Mouse (Mus musculus) forebrain, embryonic 13.5 days (tissue): Measurements from ENCODE around the gene Plxnb1. TPM values are rescaled to one million over a fixed set of nuclear protein-coding genes. Genes with fewer than 3 reads are reported as not detected.

Source experiments
- ATAC-seq: fragments of 200-750 bp; cut with Nextera tagmentation; 2 replicates; pipeline ENCODE4 v1.8.0; 2017
- H3K27ac ChIP-seq: fragments of 300-500 bp; sonication (generic); 2 replicates; pipeline ENCODE4 v1.5.1; 2015; ENCODE audit warnings: inconsistent platforms, mild to moderate bottlenecking, moderate library complexity
- H3K27me3 ChIP-seq: fragments of 300-500 bp; sonication (generic); 2 replicates; pipeline ENCODE4 v1.6.1; 2015; ENCODE audit warnings: mild to moderate bottlenecking, inconsistent platforms
- H3K36me3 ChIP-seq: fragments of 300-500 bp; sonication (generic); 2 replicates; pipeline ENCODE4 v1.6.1; 2015; ENCODE audit warnings: mild to moderate bottlenecking, inconsistent platforms; ENCODE audit not compliant: poor library complexity, severe bottlenecking
- H3K4me1 ChIP-seq: fragments of 300-500 bp; sonication (generic); 2 replicates; pipeline ENCODE4 v1.6.1; 2015; ENCODE audit warnings: inconsistent platforms
- H3K4me2 ChIP-seq: fragments of 300-500 bp; sonication (generic); 2 replicates; pipeline ENCODE4 v1.6.1; 2015; ENCODE audit warnings: inconsistent platforms, mild to moderate bottlenecking, moderate library complexity
- H3K4me3 ChIP-seq: fragments of 300-500 bp; sonication (generic); 2 replicates; pipeline ENCODE4 v1.5.1; 2015; ENCODE audit warnings: mild to moderate bottlenecking, inconsistent platforms
- H3K9ac ChIP-seq: fragments of 300-500 bp; sonication (generic); 2 replicates; pipeline ENCODE4 v1.6.1; 2015; ENCODE audit warnings: mild to moderate bottlenecking, inconsistent platforms
- H3K9me3 ChIP-seq: fragments of 300-500 bp; sonication (generic); replicated peaks from 2 replicates; pipeline ENCODE4 v1.6.1; 2016; ENCODE audit warnings: inconsistent platforms
- WGBS: fragments of 180-500 bp; shearing (Covaris S2); methylation state at CpG from one replicate; pipeline ENCODE4 v1.1.7; 2015; 5-methylcytosine and 5-hydroxymethylcytosine counted together
- polyA plus RNA-seq: library from polyadenylated mRNA; unstranded; fragments of >200 nt; fragmentation: Nextera tagmentation; extraction: Ambion mirVana; gene quantifications from 2 replicates; pipeline ENCODE4 v1.2.1, GENCODE M21; 2015

The Plxnb1 gene
- polyA plus RNA-seq, 1 experiment from 2014 or later, result 22.4 TPM

GRCm38 (mm10) chr9:109096856-109097255 lies 1.7 kb downstream of the Plxnb1 start:
- Histone ChIP-seq H3K4me3 (peak overlapping the region; percentile 75), H3K4me2 (peak overlapping the region; percentile 98), H3K27me3 (no peaks in the 10 kb centered on the region), H3K9me3 (no peaks in the 10 kb centered on the region), H3K27ac (peak overlapping the region; percentile 100), H3K9ac (peak overlapping the region; percentile 97), H3K36me3 (peaks cover 42% of the 10 kb centered on the region), H3K4me1 (peaks cover 57% of the 10 kb centered on the region)
- ATAC-seq, result no peak
- 9% methylated on average over 6 of the region's 6 CpGs for WGBS

- no peaks in the 10 kb centered on the region for H3K9me3 ChIP-seq
- H3K36me3 ChIP-seq, result peaks cover 43% of the 10 kb centered on the region
- H3K27me3 ChIP-seq, result no peaks in the 10 kb centered on the region
- peak overlapping the region; percentile 98 for H3K4me2 ChIP-seq
- ATAC-seq, result no peak
- H3K27ac ChIP-seq, result peak overlapping the region; percentile 100
- H3K4me3 ChIP-seq, result peak overlapping the region; percentile 75
- H3K4me1 ChIP-seq, result peaks cover 57% of the 10 kb centered on the region
- WGBS, result 6% methylated on average over 6 of the region's 6 CpGs
- peak overlapping the region; percentile 97 for H3K9ac ChIP-seq
Observed at GRCm38 (mm10) chr9:109097291-109097690, 2.1 kb downstream of the Plxnb1 start.

- peak overlapping the region; percentile 97 for H3K9ac ChIP-seq
- WGBS, result 53% methylated on average over 5 of the region's 5 CpGs
- H3K4me1 ChIP-seq, result peaks cover 57% of the 10 kb centered on the region
- H3K4me2 ChIP-seq, result peak overlapping the region; percentile 98
- peak overlapping the region; percentile 100 for H3K27ac ChIP-seq
- H3K9me3 ChIP-seq, result no peaks in the 10 kb centered on the region
- H3K27me3 ChIP-seq, result no peaks in the 10 kb centered on the region
- H3K36me3 ChIP-seq, result peaks cover 45% of the 10 kb centered on the region
- H3K4me3 ChIP-seq, result peak overlapping the region; percentile 75
- ATAC-seq, result no peak
Observed at GRCm38 (mm10) chr9:109097831-109098230, 2.6 kb downstream of the Plxnb1 start.

- Histone ChIP-seq H3K4me2 (peak overlapping the region; percentile 98), H3K36me3 (peaks cover 47% of the 10 kb centered on the region), H3K9ac (peak overlapping the region; percentile 97), H3K9me3 (no peaks in the 10 kb centered on the region), H3K4me3 (peak overlapping the region; percentile 75), H3K4me1 (peaks cover 53% of the 10 kb centered on the region), H3K27me3 (no peaks in the 10 kb centered on the region), H3K27ac (peak overlapping the region; percentile 100)
- 85% methylated on average over 8 of the region's 8 CpGs for WGBS
- no peak for ATAC-seq
Observed at GRCm38 (mm10) chr9:109098366-109098765, 3.2 kb downstream of the Plxnb1 start.

- WGBS, result 58% methylated on average over 6 of the region's 6 CpGs
- Histone ChIP-seq H3K4me3 (peak overlapping the region; percentile 75), H3K36me3 (peaks cover 53% of the 10 kb centered on the region), H3K27ac (peak overlapping the region; percentile 100; the same call in 1 of the 2 replicates), H3K4me1 (peaks cover 48% of the 10 kb centered on the region), H3K9ac (peak overlapping the region; percentile 97), H3K4me2 (peak overlapping the region; percentile 98), H3K27me3 (no peaks in the 10 kb centered on the region), H3K9me3 (no peaks in the 10 kb centered on the region)
- ATAC-seq, result no peak
Observed at GRCm38 (mm10) chr9:109098969-109099368, 3.8 kb downstream of the Plxnb1 start.

- 89% methylated on average over 20 of the region's 20 CpGs for WGBS
- H3K4me2 ChIP-seq, result no peak overlapping the region
- H3K36me3 ChIP-seq, result peaks cover 68% of the 10 kb centered on the region
Observed at GRCm38 (mm10) chr9:109100307-109100928, 5.2 kb downstream of the Plxnb1 start.

GRCm38 (mm10) chr9:109101933-109102445 lies 6.8 kb downstream of the Plxnb1 start:
- H3K36me3 ChIP-seq, result peaks cover 83% of the 10 kb centered on the region
- ATAC-seq, result no peak

More at GRCm38 (mm10) chr9:109100307-109100928, 5.2 kb downstream of the Plxnb1 start:
- no peak overlapping the region for H3K4me3 ChIP-seq
- peaks cover 54% of the 10 kb centered on the region for H3K4me1 ChIP-seq
- no peak overlapping the region for H3K27ac ChIP-seq
- no peak overlapping the region for H3K9ac ChIP-seq
- no peak for ATAC-seq
- H3K9me3 ChIP-seq, result no peaks in the 10 kb centered on the region
- no peaks in the 10 kb centered on the region for H3K27me3 ChIP-seq

GRCm38 (mm10) chr9:109102541-109102940 lies 7.4 kb downstream of the Plxnb1 start:
- H3K36me3 ChIP-seq, result peaks cover 89% of the 10 kb centered on the region
- peaks cover 43% of the 10 kb centered on the region for H3K4me1 ChIP-seq
- WGBS, result 92% methylated on average over 3 of the region's 3 CpGs
- no peak overlapping the region for H3K27ac ChIP-seq
- H3K4me3 ChIP-seq, result no peak overlapping the region
- ATAC-seq, result no peak
- H3K9me3 ChIP-seq, result no peaks in the 10 kb centered on the region
- H3K27me3 ChIP-seq, result no peaks in the 10 kb centered on the region
- no peak overlapping the region for H3K4me2 ChIP-seq
- peak overlapping the region; percentile 34; the same call in 1 of the 2 replicates for H3K9ac ChIP-seq

More at GRCm38 (mm10) chr9:109101933-109102445, 6.8 kb downstream of the Plxnb1 start:
- Histone ChIP-seq H3K27ac (no peak overlapping the region), H3K4me3 (no peak overlapping the region), H3K4me1 (peaks cover 48% of the 10 kb centered on the region), H3K9ac (no peak overlapping the region), H3K4me2 (no peak overlapping the region), H3K9me3 (no peaks in the 10 kb centered on the region), H3K27me3 (no peaks in the 10 kb centered on the region)
- 98% methylated on average over 5 of the region's 5 CpGs for WGBS

GRCm38 (mm10) chr9:109103250-109103649 lies 8.1 kb downstream of the Plxnb1 start:
- Histone ChIP-seq H3K9ac (no peak overlapping the region), H3K4me1 (peaks cover 36% of the 10 kb centered on the region), H3K27me3 (no peaks in the 10 kb centered on the region), H3K36me3 (peaks cover 96% of the 10 kb centered on the region), H3K4me3 (no peak overlapping the region), H3K27ac (no peak overlapping the region), H3K4me2 (no peak overlapping the region), H3K9me3 (no peaks in the 10 kb centered on the region)
- ATAC-seq, result no peak
- WGBS, result 80% methylated on average over 7 of the region's 7 CpGs

- Histone ChIP-seq H3K27ac (no peak overlapping the region; the same call in 1 of the 2 replicates), H3K36me3 (peaks cover 100% of the 10 kb centered on the region)
- 89% methylated on average over 9 of the region's 9 CpGs for WGBS
Observed at GRCm38 (mm10) chr9:109104083-109104482, 8.9 kb downstream of the Plxnb1 start.

GRCm38 (mm10) chr9:109105011-109105410 lies 9.8 kb downstream of the Plxnb1 start:
- no peak overlapping the region; the same call in 1 of the 2 replicates for H3K9ac ChIP-seq
- ATAC-seq, result no peak
- H3K36me3 ChIP-seq, result peaks cover 100% of the 10 kb centered on the region
- no peak overlapping the region for H3K4me3 ChIP-seq
- no peaks in the 10 kb centered on the region for H3K27me3 ChIP-seq
- H3K27ac ChIP-seq, result 0 out of 2 replicates have a peak overlapping the region, but pooled peaks have one; percentile 3
- no peak overlapping the region for H3K4me2 ChIP-seq
- 71% methylated on average over 12 of the region's 12 CpGs for WGBS
- H3K9me3 ChIP-seq, result no peaks in the 10 kb centered on the region
- H3K4me1 ChIP-seq, result peaks cover 19% of the 10 kb centered on the region

More at GRCm38 (mm10) chr9:109104083-109104482, 8.9 kb downstream of the Plxnb1 start:
- Histone ChIP-seq H3K27me3 (no peaks in the 10 kb centered on the region), H3K4me3 (no peak overlapping the region), H3K9me3 (no peaks in the 10 kb centered on the region), H3K9ac (no peak overlapping the region), H3K4me1 (peaks cover 27% of the 10 kb centered on the region), H3K4me2 (no peak overlapping the region)
- no peak for ATAC-seq

GRCm38 (mm10) chr9:109105648-109106047 lies 10.5 kb downstream of the Plxnb1 start:
- no peak for ATAC-seq
- peaks cover 100% of the 10 kb centered on the region for H3K36me3 ChIP-seq
- H3K4me1 ChIP-seq, result peaks cover 17% of the 10 kb centered on the region
- H3K9me3 ChIP-seq, result no peaks in the 10 kb centered on the region
- no peaks in the 10 kb centered on the region for H3K27me3 ChIP-seq
- H3K9ac ChIP-seq, result no peak overlapping the region
- 94% methylated on average over 12 of the region's 12 CpGs for WGBS
- 0 out of 2 replicates have a peak overlapping the region, but pooled peaks have one; percentile 1 for H3K27ac ChIP-seq
- no peak overlapping the region for H3K4me3 ChIP-seq
- no peak overlapping the region for H3K4me2 ChIP-seq
